Mouse (Mus musculus) olfactory bulb, adult 2 months (tissue): ENCODE results near the gene Itsn2. TPM values are rescaled to one million over a fixed set of nuclear protein-coding genes. Genes with fewer than 3 reads are reported as not detected.

Experiments
- H3K27ac ChIP-seq: fragments of 200-500 bp; 2 replicates; pipeline ENCODE4 v1.5.1; 2012; ENCODE audit warnings: low read depth, low read length; ENCODE audit not compliant: insufficient read depth
- H3K4me1 ChIP-seq: fragments of 200-500 bp; 2 replicates; pipeline ENCODE4 v1.6.1; 2012; ENCODE audit warnings: low read length; ENCODE audit not compliant: control insufficient read depth, insufficient read depth
- H3K4me3 ChIP-seq: fragments of 200-500 bp; 2 replicates; pipeline ENCODE4 v1.5.1; 2012; ENCODE audit warnings: mild to moderate bottlenecking, low read depth, low read length, moderate library complexity; ENCODE audit not compliant: insufficient read depth
- CTCF ChIP-seq: fragments of 200-500 bp; IDR thresholded peaks from 2 replicates; pipeline ENCODE4 v1.5.1; 2012; ENCODE audit warnings: low read depth, mild to moderate bottlenecking, low read length, moderate library complexity; ENCODE audit not compliant: insufficient read depth
- POLR2A ChIP-seq: fragments of 200-500 bp; IDR thresholded peaks from 2 replicates; pipeline ENCODE4 v1.6.1; 2012; ENCODE audit warnings: mild to moderate bottlenecking, low read depth, low read length, moderate library complexity; ENCODE audit not compliant: insufficient read depth
- WGBS: fragments of 180-500 bp; shearing (Covaris S2); methylation state at CpG from one replicate; pipeline ENCODE4 v1.1.7; 2018; 5-methylcytosine and 5-hydroxymethylcytosine counted together
- polyA plus RNA-seq: library from polyadenylated mRNA; stranded (reverse); fragments of >200 nt; gene quantifications from 2 replicates; pipeline ENCODE4 v1.2.4, GENCODE M21; 2012; ENCODE audit warnings: low replicate concordance; ENCODE audit not compliant: missing spikeins, insufficient read depth, insufficient read length

Gene Itsn2
- polyA plus RNA-seq, 1 experiment = not detected

- WGBS = 84% methylated on average over 1 of the region's 1 CpGs
- no peak overlapping the region for H3K4me3 ChIP-seq
- H3K27ac ChIP-seq = no peak overlapping the region
- peaks cover 6% of the 10 kb centered on the region for H3K4me1 ChIP-seq
- no peak for TF ChIP-seq CTCF
- no peak for TF ChIP-seq POLR2A
These were observed 46.0 kb downstream of the Itsn2 start for GRCm38 (mm10) chr12:4638438-4638837.

DNA sequence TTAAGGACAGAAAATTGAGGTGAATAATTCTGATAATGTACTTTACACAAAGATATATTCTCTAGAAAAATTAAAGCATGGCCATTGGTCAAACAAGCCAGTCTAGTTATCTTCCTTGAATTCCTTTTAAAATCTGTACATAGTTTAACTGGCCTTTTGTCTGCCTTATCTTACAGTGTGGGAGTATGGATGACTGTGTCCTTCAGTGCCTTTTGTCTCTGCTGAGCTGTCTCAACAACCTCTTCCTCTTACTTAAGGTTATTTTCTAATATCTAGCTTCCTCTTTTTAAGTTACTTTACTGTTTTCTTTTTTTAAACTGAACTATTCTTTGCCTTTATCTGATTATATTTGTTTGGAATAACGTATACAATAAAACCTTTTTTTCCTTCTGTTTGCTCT, 48.3 kb downstream of the Itsn2 start:
- WGBS = 88% methylated on average over 1 of the region's 1 CpGs
- TF ChIP-seq POLR2A (no peak), CTCF (no peak)
- no peak overlapping the region for H3K27ac ChIP-seq
- H3K4me3 ChIP-seq = no peak overlapping the region
- peaks cover 6% of the 10 kb centered on the region for H3K4me1 ChIP-seq

DNA sequence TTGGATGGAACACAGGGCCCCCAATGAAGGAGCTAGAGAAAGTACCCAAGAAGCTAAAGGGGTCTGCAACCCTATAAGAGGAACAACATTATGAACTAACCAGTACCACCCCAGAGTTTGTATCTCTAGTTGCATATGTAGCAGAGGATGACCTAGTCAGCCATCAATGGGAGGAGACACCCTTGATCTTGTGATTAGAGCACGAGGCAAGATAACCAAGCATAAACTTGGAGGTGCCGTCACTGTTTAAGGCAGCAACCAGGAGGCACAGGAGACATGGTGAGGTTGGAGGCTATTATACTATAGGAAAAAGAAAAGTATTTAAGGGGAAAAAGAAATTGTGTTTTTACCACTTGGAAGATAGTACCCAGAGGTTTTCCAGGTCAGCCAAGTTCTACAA, 64.4 kb downstream of the Itsn2 start:
- TF ChIP-seq CTCF = no peak
- TF ChIP-seq POLR2A = no peak
- 90% methylated on average over 2 of the region's 2 CpGs for whole genome bisulfite sequencing
- Histone ChIP-seq H3K4me3 (no peak overlapping the region), H3K27ac (no peak overlapping the region), H3K4me1 (no peaks in the 10 kb centered on the region)

DNA sequence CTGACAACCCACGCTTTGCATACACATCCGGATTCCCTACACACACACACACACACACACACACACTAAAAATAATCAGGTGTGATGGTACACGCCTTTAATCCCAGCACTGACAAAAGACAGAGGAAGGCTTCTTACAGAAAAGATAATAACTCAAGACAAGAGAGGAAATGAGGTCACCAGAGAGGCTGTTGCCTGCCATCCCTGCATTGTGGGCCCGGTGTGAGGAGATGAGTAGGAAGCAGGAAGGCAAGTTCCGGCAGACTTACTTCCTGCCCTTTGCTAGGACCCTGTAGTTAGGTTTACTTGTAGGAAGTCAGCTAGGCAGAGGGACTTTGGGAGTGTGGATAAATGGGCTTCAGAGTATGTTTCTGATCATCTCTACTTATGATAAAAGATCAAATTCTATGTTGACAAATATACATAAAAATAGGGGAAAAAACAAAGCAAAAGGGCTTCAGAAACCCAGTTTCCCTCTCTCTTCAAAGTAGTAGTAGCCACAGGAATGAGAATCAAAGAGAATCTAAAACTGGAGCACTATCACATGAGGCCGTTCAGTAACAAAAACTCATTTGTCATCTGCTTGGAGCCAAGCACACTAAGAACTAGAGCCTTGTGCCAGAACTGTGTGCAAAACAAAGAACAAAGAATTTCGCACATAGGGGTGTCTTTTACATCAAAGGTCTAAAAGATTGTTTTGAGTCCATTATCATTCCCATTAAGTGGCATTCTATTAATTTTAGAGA, 72.7 kb downstream of the Itsn2 start:
- TF ChIP-seq CTCF (no peak), POLR2A (no peak)
- 63% methylated on average over 7 of the region's 7 CpGs for WGBS
- Histone ChIP-seq H3K27ac (peak overlapping the region; percentile 86), H3K4me3 (no peak overlapping the region), H3K4me1 (no peaks in the 10 kb centered on the region)

DNA sequence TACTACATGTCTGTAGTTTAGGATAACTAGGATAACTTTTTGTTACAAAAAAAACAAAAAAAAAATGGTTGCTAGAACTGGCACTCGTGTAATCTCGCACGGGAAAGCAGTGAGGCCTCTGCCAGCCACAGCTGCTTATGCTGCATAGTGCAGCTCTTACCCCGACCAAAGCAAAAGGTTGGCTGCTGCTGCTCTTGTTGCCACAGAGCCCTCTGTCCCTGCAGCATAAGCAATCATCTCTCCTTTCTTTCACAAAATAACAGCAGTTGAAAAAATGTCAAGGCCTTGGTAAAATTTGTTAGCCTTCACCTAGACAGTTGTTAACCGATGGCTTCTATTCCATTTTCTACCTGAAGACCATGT, 73.2 kb downstream of the Itsn2 start:
- WGBS = 45% methylated on average over 5 of the region's 5 CpGs
- TF ChIP-seq POLR2A (no peak), CTCF (no peak)
- Histone ChIP-seq H3K27ac (no peak overlapping the region), H3K4me1 (no peaks in the 10 kb centered on the region), H3K4me3 (no peak overlapping the region)

GRCm38 (mm10) chr12:4676336-4676735, 83.9 kb downstream of the Itsn2 start:
- WGBS = 56% methylated on average over 1 of the region's 1 CpGs
- TF ChIP-seq CTCF (no peak), POLR2A (no peak)
- no peak overlapping the region for H3K4me3 ChIP-seq
- H3K27ac ChIP-seq = peak overlapping the region; percentile 31; the same call in 1 of the 2 replicates
- H3K4me1 ChIP-seq = peaks cover 4% of the 10 kb centered on the region

DNA sequence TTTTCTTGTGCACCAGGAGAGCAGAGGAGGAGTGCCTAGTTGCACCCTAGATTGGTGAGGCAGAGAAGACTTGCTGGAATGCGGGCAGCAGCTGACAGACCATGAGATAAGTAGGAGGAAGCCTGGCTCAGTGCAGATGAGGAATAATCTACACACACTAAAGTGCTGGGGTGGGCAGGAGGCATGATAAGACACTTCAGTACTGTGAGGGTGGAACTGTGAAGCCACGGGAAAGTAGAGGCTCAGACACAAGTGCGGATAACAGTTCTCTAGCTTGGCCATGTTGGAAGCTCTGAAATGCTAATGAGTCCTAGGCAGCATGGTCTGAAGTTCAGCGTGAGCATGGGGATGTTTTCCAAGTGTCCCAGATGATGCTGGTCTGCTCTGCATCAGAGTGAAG, 87.5 kb downstream of the Itsn2 start:
- WGBS = 33% methylated on average over 4 of the region's 4 CpGs
- Histone ChIP-seq H3K27ac (peak overlapping the region; percentile 7; the same call in 1 of the 2 replicates), H3K4me1 (peaks cover 4% of the 10 kb centered on the region), H3K4me3 (no peak overlapping the region)
- TF ChIP-seq CTCF = no peak
- no peak for TF ChIP-seq POLR2A

- H3K27ac ChIP-seq = no peak overlapping the region
- H3K4me1 ChIP-seq = no peaks in the 10 kb centered on the region; the same call in 1 of the 2 replicates
- H3K4me3 ChIP-seq = no peak overlapping the region
- TF ChIP-seq CTCF (no peak), POLR2A (no peak)
- WGBS = 90% methylated on average over 4 of the region's 4 CpGs
These were observed 93.0 kb downstream of the Itsn2 start for GRCm38 (mm10) chr12:4685441-4685840.

- TF ChIP-seq CTCF = no peak
- TF ChIP-seq POLR2A = no peak
- no peaks in the 10 kb centered on the region; the same call in 1 of the 2 replicates for H3K4me1 ChIP-seq
- H3K27ac ChIP-seq = no peak overlapping the region
- 96% methylated on average over 2 of the region's 2 CpGs for WGBS
- no peak overlapping the region for H3K4me3 ChIP-seq
These were observed 95.9 kb downstream of the Itsn2 start for GRCm38 (mm10) chr12:4688386-4688785.
